Comparison of ENCODE assay signal across 28 mouse cellular contexts in the genomic region with DNA sequence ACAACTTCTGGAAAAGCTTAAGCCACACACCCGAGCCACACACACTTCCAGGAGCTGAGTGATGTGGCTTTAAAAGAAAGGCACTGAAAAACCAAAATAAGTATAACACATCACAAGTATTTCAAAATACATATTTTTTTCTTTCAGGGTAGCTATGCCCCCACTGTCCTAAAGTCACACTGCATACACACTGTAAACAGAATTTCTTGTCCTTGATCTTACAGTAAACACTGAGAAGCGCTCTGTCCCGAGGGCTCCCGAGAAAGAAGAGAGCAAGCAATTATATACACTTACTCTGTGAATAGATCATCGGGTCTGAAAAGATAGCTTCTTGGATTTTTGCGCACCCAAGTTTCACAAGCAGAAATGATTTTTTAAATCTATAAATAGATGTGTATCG.
"Had no signal": no experiment of that assay in that cellular context is flagged by ENCODE, and none has a peak within 500 bp of the region (broad histone marks: within the 10 kb centered on the region; RNA-seq: fewer than 3 reads in every experiment).

No protein-coding gene starts in this region.

- H3K27ac ChIP-seq: embryonic facial prominence, embryonic 10.5 days; embryonic facial prominence, embryonic 12.5 days; embryonic facial prominence, embryonic 13.5 days; embryonic facial prominence, embryonic 15.5 days; forebrain, embryonic 10.5 days; forebrain, embryonic 12.5 days; forebrain, embryonic 13.5 days; forebrain, embryonic 15.5 days; gastrocnemius, adult 2 months had no signal

- DNase-seq: cerebellum, adult 2 months; cerebellum, adult 8-10 months; cerebellum, adult 9-10 months; cerebellum, adult 9-11 months; cerebellum, postnatal 10 days; cerebellum, postnatal 14 days; cerebellum, postnatal 25 days; cerebellum, postnatal 36 days; embryo, embryonic 11 days; forebrain, postnatal 0 days; gastrocnemius, adult 2 months; gastrocnemius, postnatal 10 days; gastrocnemius, postnatal 14 days; gastrocnemius, postnatal 25 days; gastrocnemius, postnatal 36 days; heart, adult 11 months; heart, adult 18-20 months had no signal

- H3K27me3 ChIP-seq: embryonic facial prominence, embryonic 12.5 days; embryonic facial prominence, embryonic 13.5 days; embryonic facial prominence, embryonic 15.5 days; forebrain, embryonic 13.5 days; forebrain, embryonic 15.5 days had no signal

- H3K9ac ChIP-seq: embryonic facial prominence, embryonic 12.5 days; embryonic facial prominence, embryonic 13.5 days; embryonic facial prominence, embryonic 15.5 days; forebrain, embryonic 12.5 days; forebrain, embryonic 13.5 days; forebrain, embryonic 15.5 days; forebrain, postnatal 0 days had no signal

- H3K4me2 ChIP-seq: embryonic facial prominence, embryonic 12.5 days; embryonic facial prominence, embryonic 13.5 days; embryonic facial prominence, embryonic 15.5 days; forebrain, embryonic 12.5 days; forebrain, embryonic 13.5 days; forebrain, embryonic 15.5 days had no signal

- H3K4me3 ChIP-seq: embryonic facial prominence, embryonic 10.5 days; embryonic facial prominence, embryonic 12.5 days; embryonic facial prominence, embryonic 13.5 days; embryonic facial prominence, embryonic 15.5 days; erythroblast, embryonic 14.5 days; forebrain, embryonic 10.5 days; forebrain, embryonic 12.5 days; forebrain, embryonic 13.5 days; forebrain, embryonic 15.5 days; gastrocnemius, adult 2 months had no signal

- ATAC-seq: forebrain, embryonic 13.5 days; forebrain, embryonic 14.5 days; forebrain, embryonic 15.5 days; forebrain, embryonic 16.5 days; forebrain, postnatal 0 days had no signal

- H3K36me3 ChIP-seq: embryonic facial prominence, embryonic 10.5 days; embryonic facial prominence, embryonic 12.5 days; embryonic facial prominence, embryonic 13.5 days; embryonic facial prominence, embryonic 15.5 days; forebrain, embryonic 10.5 days; forebrain, embryonic 12.5 days; forebrain, embryonic 15.5 days had no signal

- H3K4me1 ChIP-seq: embryonic facial prominence, embryonic 12.5 days; embryonic facial prominence, embryonic 13.5 days; embryonic facial prominence, embryonic 15.5 days; forebrain, embryonic 10.5 days; forebrain, embryonic 12.5 days; forebrain, embryonic 13.5 days; forebrain, embryonic 15.5 days had no signal

- H3K9me3 ChIP-seq: embryonic facial prominence, embryonic 10.5 days; embryonic facial prominence, embryonic 12.5 days; embryonic facial prominence, embryonic 13.5 days; embryonic facial prominence, embryonic 15.5 days; forebrain, embryonic 10.5 days; forebrain, embryonic 12.5 days; forebrain, embryonic 13.5 days; forebrain, embryonic 15.5 days had no signal
